Mouse (Mus musculus) hindbrain, postnatal 0 days (tissue): ENCODE measurements around the gene Pla2g1b. TPM values are rescaled to one million over a fixed set of nuclear protein-coding genes. Genes with fewer than 3 reads are reported as not detected.

ENCODE experiments used
- ATAC-seq: fragments of 200-750 bp; cut with Nextera tagmentation; 2 replicates; pipeline ENCODE4 v1.8.0; 2017; ENCODE audit warnings: mild to moderate bottlenecking, moderate TSS enrichment, moderate library complexity
- DNase-seq: peaks from one replicate; pipeline ENCODE4 v3.0.0-alpha.2; 2015; ENCODE audit warnings: low spot score
- H3K27ac ChIP-seq: fragments of 300-500 bp; sonication (generic); 2 replicates; pipeline ENCODE4 v1.5.1; 2014; ENCODE audit warnings: mild to moderate bottlenecking
- H3K27me3 ChIP-seq: fragments of 300-500 bp; sonication (generic); 2 replicates; pipeline ENCODE4 v1.6.1; 2014; ENCODE audit warnings: low read length, mixed read lengths; ENCODE audit not compliant: insufficient read depth
- H3K36me3 ChIP-seq: fragments of 300-500 bp; sonication (generic); 2 replicates; pipeline ENCODE4 v1.6.1; 2014; ENCODE audit warnings: low read length, mixed read lengths; ENCODE audit not compliant: insufficient read depth
- H3K4me1 ChIP-seq: fragments of 300-500 bp; sonication (generic); 2 replicates; pipeline ENCODE4 v1.6.1; 2014; ENCODE audit warnings: antibody characterized with exemption, low read length, mixed read lengths; ENCODE audit not compliant: insufficient read depth
- H3K4me2 ChIP-seq: fragments of 300-500 bp; sonication (generic); 2 replicates; pipeline ENCODE4 v1.6.1; 2014; ENCODE audit warnings: low read depth, mild to moderate bottlenecking, low read length, moderate library complexity, mixed read lengths
- H3K4me3 ChIP-seq: fragments of 300-500 bp; sonication (generic); 2 replicates; pipeline ENCODE4 v1.5.1; 2014; ENCODE audit warnings: low read length
- H3K9ac ChIP-seq: fragments of 300-500 bp; sonication (generic); replicated peaks from 2 replicates; pipeline ENCODE4 v1.6.1; 2014; ENCODE audit warnings: mild to moderate bottlenecking, low read length, moderate library complexity, mixed read lengths
- H3K9me3 ChIP-seq: fragments of 300-500 bp; sonication (generic); 2 replicates; pipeline ENCODE4 v1.6.1; 2016; ENCODE audit warnings: low read length, mixed read lengths
- CTCF ChIP-seq: IDR thresholded peaks from 2 replicates; pipeline ENCODE4 v1.5.1; 2016; ENCODE audit warnings: antibody characterized with exemption, control low read depth, low read depth
- WGBS: fragments of 180-500 bp; shearing (Covaris S2); extraction: QIAGEN DNeasy Blood & Tissue Kit; methylation state at CpG from one replicate; pipeline ENCODE4 v1.1.7; 2014; 5-methylcytosine and 5-hydroxymethylcytosine counted together
- polyA plus RNA-seq: library from polyadenylated mRNA; unstranded; fragments of >200 nt; fragmentation: Nextera tagmentation; extraction: Ambion mirVana; gene quantifications from 2 replicates; pipeline ENCODE4 v1.2.1, GENCODE M21; 2015
- total RNA-seq: library from RNA; depleted of rRNA; stranded (reverse); fragments of >200 nt; gene quantifications from 2 replicates; pipeline ENCODE4 v1.2.3, GENCODE M21; 2014

Gene Pla2g1b
- total and polyA plus RNA-seq, 2 experiments from 2014 or later = not detected

GRCm38 (mm10) chr5:115488841-115489698 lies 23.0 kb downstream of the Pla2g1b start:
- H3K9me3 ChIP-seq = no peaks in the 10 kb centered on the region
- H3K9ac ChIP-seq = peak overlapping the region; percentile 75
- no peak for TF ChIP-seq CTCF
- peaks cover 11% of the 10 kb centered on the region; the same call in 1 of the 2 replicates for H3K4me1 ChIP-seq
- peak overlapping the region; percentile 99 for H3K27ac ChIP-seq
- H3K36me3 ChIP-seq = no peaks in the 10 kb centered on the region
- H3K4me2 ChIP-seq = peak overlapping the region; percentile 53
- no peaks in the 10 kb centered on the region for H3K27me3 ChIP-seq
- DNase-seq (peak; percentile 91), ATAC-seq (peak; percentile 81)
- H3K4me3 ChIP-seq = peak overlapping the region; percentile 28
- under 1% methylated on average over 38 of the region's 39 CpGs for WGBS

GRCm38 (mm10) chr5:115489699-115490637 lies 23.9 kb downstream of the Pla2g1b start:
- H3K4me1 ChIP-seq = peaks cover 7% of the 10 kb centered on the region; the same call in 1 of the 2 replicates
- ATAC-seq = peak; percentile 90
- peak overlapping the region; percentile 68 for H3K9ac ChIP-seq
- WGBS = under 1% methylated on average over 50 of the region's 50 CpGs
- H3K36me3 ChIP-seq = no peaks in the 10 kb centered on the region
- H3K27me3 ChIP-seq = no peaks in the 10 kb centered on the region
- H3K4me2 ChIP-seq = peak overlapping the region; percentile 53
- H3K4me3 ChIP-seq = peak overlapping the region; percentile 28
- no peak for TF ChIP-seq CTCF
- peak overlapping the region; percentile 99 for H3K27ac ChIP-seq
- peak; percentile 94 for DNase-seq
- H3K9me3 ChIP-seq = no peaks in the 10 kb centered on the region

GRCm38 (mm10) chr5:115490638-115491000 lies 24.6 kb downstream of the Pla2g1b start:
- no peak overlapping the region; the same call in 1 of the 2 replicates for H3K4me3 ChIP-seq
- ATAC-seq (no peak), DNase-seq (no peak)
- H3K27ac ChIP-seq = no peak overlapping the region
- H3K9ac ChIP-seq = no peak overlapping the region
- WGBS = 10% methylated on average over 8 of the region's 8 CpGs
- TF ChIP-seq CTCF = no peak
- peak overlapping the region; percentile 53 for H3K4me2 ChIP-seq
- H3K4me1 ChIP-seq = peaks cover 7% of the 10 kb centered on the region; the same call in 1 of the 2 replicates
- no peaks in the 10 kb centered on the region for H3K27me3 ChIP-seq
- H3K9me3 ChIP-seq = no peaks in the 10 kb centered on the region
- no peaks in the 10 kb centered on the region for H3K36me3 ChIP-seq

GRCm38 (mm10) chr5:115491076-115491475 lies 25.0 kb downstream of the Pla2g1b start:
- Histone ChIP-seq H3K4me2 (peak overlapping the region; percentile 53), H3K9ac (no peak overlapping the region), H3K27me3 (no peaks in the 10 kb centered on the region), H3K27ac (no peak overlapping the region), H3K4me3 (no peak overlapping the region), H3K4me1 (peaks cover 7% of the 10 kb centered on the region; the same call in 1 of the 2 replicates), H3K36me3 (no peaks in the 10 kb centered on the region), H3K9me3 (no peaks in the 10 kb centered on the region)
- DNase-seq (no peak), ATAC-seq (no peak)
- 33% methylated on average over 5 of the region's 5 CpGs for WGBS
- no peak for TF ChIP-seq CTCF

DNA sequence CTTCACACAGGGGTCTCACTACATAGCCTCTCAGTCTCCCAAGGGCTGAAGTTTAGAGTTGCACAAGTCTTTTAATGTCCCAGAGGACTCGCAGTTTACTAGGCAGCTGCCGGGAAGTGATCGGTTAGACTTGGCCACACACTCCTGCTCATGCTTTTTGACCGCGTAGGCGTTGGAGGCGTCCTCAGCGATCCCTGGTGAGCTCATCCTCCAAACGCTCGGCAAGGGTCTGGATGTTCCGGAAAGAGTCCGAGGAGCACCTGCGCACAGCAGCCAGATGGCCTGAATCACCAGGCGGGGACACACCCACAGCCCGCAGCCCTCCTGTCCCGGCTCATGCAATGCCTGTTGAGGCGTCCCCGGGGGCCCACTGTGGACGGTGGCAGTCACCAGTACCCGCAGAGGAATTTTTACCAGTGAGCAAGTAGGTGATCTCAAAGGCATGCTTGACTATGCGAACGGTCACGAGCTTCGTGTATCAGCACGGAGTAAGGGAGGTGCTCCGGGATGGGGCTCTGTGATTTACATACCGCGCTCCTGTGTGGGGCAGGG lies 25.8 kb downstream of the Pla2g1b start:
- no peaks in the 10 kb centered on the region for H3K9me3 ChIP-seq
- peaks cover 7% of the 10 kb centered on the region; the same call in 1 of the 2 replicates for H3K4me1 ChIP-seq
- DNase-seq (peak; percentile 19), ATAC-seq (no peak)
- no peak overlapping the region for H3K27ac ChIP-seq
- 3% methylated on average over 28 of the region's 28 CpGs for WGBS
- no peaks in the 10 kb centered on the region for H3K36me3 ChIP-seq
- H3K4me3 ChIP-seq = peak overlapping the region; percentile 27
- peak overlapping the region; percentile 60 for H3K4me2 ChIP-seq
- H3K27me3 ChIP-seq = no peaks in the 10 kb centered on the region
- no peak overlapping the region; the same call in 1 of the 2 replicates for H3K9ac ChIP-seq
- TF ChIP-seq CTCF = no peak

DNA sequence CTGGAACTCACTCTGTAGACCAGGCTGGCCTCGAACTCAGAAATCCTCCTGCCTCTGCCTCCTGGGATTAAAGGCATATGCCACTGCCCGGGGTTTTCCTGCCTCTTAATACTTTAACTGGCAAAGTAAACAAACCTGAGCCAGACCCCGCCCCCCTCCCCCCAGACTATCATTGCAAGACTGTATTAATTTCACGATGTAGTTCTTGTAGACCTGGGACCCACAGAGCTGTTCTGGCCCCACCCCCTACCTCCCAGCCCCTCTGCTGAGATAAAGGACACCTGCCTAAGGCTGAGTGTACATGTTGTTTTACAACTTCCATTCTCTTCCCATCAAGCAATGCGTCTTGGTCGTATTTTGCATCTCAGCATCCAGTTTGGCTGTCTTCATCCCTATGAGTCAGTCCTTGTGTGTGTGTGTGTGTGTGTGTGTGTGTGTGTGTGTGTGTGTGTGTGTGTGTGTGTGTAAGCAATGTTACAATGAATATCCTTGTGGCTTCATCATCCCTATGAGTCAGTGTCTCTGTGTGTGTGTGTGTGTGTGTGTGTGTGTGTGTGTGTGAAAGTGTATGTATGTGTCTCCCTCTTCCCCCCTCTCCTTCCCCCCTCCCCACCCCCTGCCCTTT lies 26.8 kb downstream of the Pla2g1b start:
- DNase-seq (no peak), ATAC-seq (no peak)
- H3K4me2 ChIP-seq = no peak overlapping the region
- no peak for TF ChIP-seq CTCF
- H3K4me1 ChIP-seq = peaks cover 7% of the 10 kb centered on the region; the same call in 1 of the 2 replicates
- H3K9ac ChIP-seq = no peak overlapping the region
- no peaks in the 10 kb centered on the region for H3K36me3 ChIP-seq
- no peak overlapping the region for H3K27ac ChIP-seq
- WGBS = 68% methylated on average over 6 of the region's 6 CpGs
- H3K27me3 ChIP-seq = no peaks in the 10 kb centered on the region
- no peak overlapping the region for H3K4me3 ChIP-seq
- no peaks in the 10 kb centered on the region for H3K9me3 ChIP-seq
